Mouse (Mus musculus) layer of hippocampus, adult 2 months (tissue): ENCODE results near the gene Adk. TPM values are rescaled to one million over a fixed set of nuclear protein-coding genes. Genes with fewer than 3 reads are reported as not detected.
A peak's percentile ranks its signal among the peaks of the same experiment; 100 is the strongest.

Experiments used
- DNase-seq, 2 experiments: peaks; one replicate each; pipeline ENCODE4 v3.0.0; 2022; ENCODE audit warnings: low spot score in 2 of 2
- H3K27ac ChIP-seq: fragments of 200-600 bp; 2 replicates; pipeline ENCODE4 v1.8.1; 2022
- H3K4me3 ChIP-seq: fragments of 200-600 bp; 2 replicates; pipeline ENCODE4 v1.8.1; 2022; ENCODE audit warnings: mild to moderate bottlenecking
- CTCF ChIP-seq: fragments of 200-600 bp; conservative IDR thresholded peaks from 2 replicates; pipeline ENCODE4 v1.8.1; 2022; ENCODE audit warnings: antibody characterized with exemption, mild to moderate bottlenecking, moderate library complexity
- total RNA-seq, 2 experiments: library from RNA; stranded (reverse); gene quantifications; 2 replicates each; pipeline ENCODE4 v1.2.3; 2021

The Adk gene
- total RNA-seq, 2 experiments from 2014 or later, result 62.5 to 72.3 TPM

- H3K27ac ChIP-seq, result no peak overlapping the region
- no peak overlapping the region for H3K4me3 ChIP-seq
- no peak for TF ChIP-seq CTCF
Measured at GRCm38 (mm10) chr14:21337948-21338347, 285.6 kb downstream of the Adk start.

GRCm38 (mm10) chr14:21341195-21341594 lies 288.8 kb downstream of the Adk start:
- Histone ChIP-seq H3K27ac (no peak overlapping the region), H3K4me3 (no peak overlapping the region)
- TF ChIP-seq CTCF, result no peak
- DNase-seq, result no peak

More at GRCm38 (mm10) chr14:21337948-21338347, 285.6 kb downstream of the Adk start:
- no peak for DNase-seq

- Histone ChIP-seq H3K4me3 (no peak overlapping the region), H3K27ac (no peak overlapping the region)
- no peak for DNase-seq
- TF ChIP-seq CTCF, result no peak
Measured at GRCm38 (mm10) chr14:21342984-21343383, 290.6 kb downstream of the Adk start.

- no peak for TF ChIP-seq CTCF
- Histone ChIP-seq H3K4me3 (no peak overlapping the region), H3K27ac (no peak overlapping the region)
- DNase-seq, result no peak
Measured at GRCm38 (mm10) chr14:21344896-21345295, 292.5 kb downstream of the Adk start.

GRCm38 (mm10) chr14:21348611-21349260 lies 296.4 kb downstream of the Adk start:
- DNase-seq, result no peak
- H3K4me3 ChIP-seq, result no peak overlapping the region
- TF ChIP-seq CTCF, result no peak

GRCm38 (mm10) chr14:21351646-21352045 lies 299.3 kb downstream of the Adk start:
- TF ChIP-seq CTCF, result no peak
- no peak for DNase-seq
- H3K4me3 ChIP-seq, result no peak overlapping the region
- H3K27ac ChIP-seq, result no peak overlapping the region

More at GRCm38 (mm10) chr14:21348611-21349260, 296.4 kb downstream of the Adk start:
- H3K27ac ChIP-seq, result no peak overlapping the region

- TF ChIP-seq CTCF, result no peak
Measured at GRCm38 (mm10) chr14:21356286-21356685, 303.9 kb downstream of the Adk start.

GRCm38 (mm10) chr14:21359207-21359895 lies 307.0 kb downstream of the Adk start:
- H3K27ac ChIP-seq, result peak overlapping the region; percentile 65; the same call in 1 of the 2 replicates
- H3K4me3 ChIP-seq, result no peak overlapping the region
- TF ChIP-seq CTCF, result no peak
- DNase-seq, result no peak

More at GRCm38 (mm10) chr14:21356286-21356685, 303.9 kb downstream of the Adk start:
- no peak overlapping the region for H3K4me3 ChIP-seq
- DNase-seq, result no peak
- H3K27ac ChIP-seq, result no peak overlapping the region

GRCm38 (mm10) chr14:21359896-21360525 lies 307.6 kb downstream of the Adk start:
- no peak for TF ChIP-seq CTCF
- no peak for DNase-seq
- Histone ChIP-seq H3K27ac (peak overlapping the region; percentile 65; the same call in 1 of the 2 replicates), H3K4me3 (no peak overlapping the region)

GRCm38 (mm10) chr14:21367095-21367494 lies 314.7 kb downstream of the Adk start:
- no peak for TF ChIP-seq CTCF
- DNase-seq, result peak in 1 of 2 experiments; percentile 19
- H3K27ac ChIP-seq, result peak overlapping the region; percentile 92
- no peak overlapping the region for H3K4me3 ChIP-seq

GRCm38 (mm10) chr14:21368622-21369021 lies 316.2 kb downstream of the Adk start:
- H3K4me3 ChIP-seq, result no peak overlapping the region
- peak overlapping the region; percentile 92 for H3K27ac ChIP-seq
- no peak for DNase-seq
- no peak for TF ChIP-seq CTCF

GRCm38 (mm10) chr14:21369127-21369526 lies 316.8 kb downstream of the Adk start:
- peak overlapping the region; percentile 92 for H3K27ac ChIP-seq
- no peak overlapping the region; the same call in 1 of the 2 replicates for H3K4me3 ChIP-seq
- peak; percentile 83 to 92 for DNase-seq
- TF ChIP-seq CTCF, result no peak

- DNase-seq, result no peak
- H3K27ac ChIP-seq, result peak overlapping the region; percentile 71
- no peak for TF ChIP-seq CTCF
- no peak overlapping the region for H3K4me3 ChIP-seq
Measured at GRCm38 (mm10) chr14:21371946-21372345, 319.6 kb downstream of the Adk start.
